Mouse (Mus musculus) Patski (cell line): ENCODE measurements at regions not wholly inside any gene's neighbourhood (a gene's known extent, or its start where the extent isn't known, plus 50 kb on each side); places are given as distances from the start of the nearest gene placed in this dataset.

ENCODE experiments used
- ATAC-seq: fragments of 100-300 bp; one replicate; pipeline ENCODE4 v1.8.0; 2021
- CTCF ChIA-PET: fragments of 350-600 bp; sonication (Branson Sonifier 250); formaldehyde crosslinking; loops from one replicate; lab custom pipeline; 2022; ENCODE audit warnings: inconsistent platforms; lab: Charles Lee
- POLR2A ChIA-PET: fragments of 350-600 bp; sonication (Branson Sonifier 250); formaldehyde crosslinking; loops from one replicate; lab custom pipeline; 2022; ENCODE audit warnings: antibody characterized with exemption, inconsistent platforms; lab: Charles Lee
- DNase-seq: peaks from one replicate; pipeline ENCODE4 v3.0.0-alpha.2; 2011; ENCODE audit warnings: low read depth, low spot score
- H3K27me3 ChIP-seq: fragments of 371-371 bp; one replicate; pipeline ENCODE4 v1.5.1; 2021
- CTCF ChIP-seq: fragments of 100-300 bp; IDR thresholded peaks from one replicate; pipeline ENCODE4 v1.5.1; 2021
- in situ Hi-C: fragments of 300-500 bp; cut with MboI; formaldehyde crosslinking; loops from 3 replicates; pipeline ENCODE4 v1.11.1; 2018; ENCODE audit warnings: low pct_unique_long_range_greater_than_20kb, mixed read lengths

GRCm38 (mm10) chr6:93395952-93396351, 452.7 kb upstream of the Adamts9 start:
- DNase-seq (no peak), ATAC-seq (no peak)
- POLR2A ChIA-PET = interaction anchor here (0.7 kb wide), 1 partner anchor 101 kb away, joined by 3 read pairs; no protein-coding TSS in a partner anchor
- TF ChIP-seq CTCF = no peak
- in situ Hi-C loops = no loop called here
- H3K27me3 ChIP-seq = no peaks in the 10 kb centered on the region
- CTCF ChIA-PET = no interaction called here

DNA sequence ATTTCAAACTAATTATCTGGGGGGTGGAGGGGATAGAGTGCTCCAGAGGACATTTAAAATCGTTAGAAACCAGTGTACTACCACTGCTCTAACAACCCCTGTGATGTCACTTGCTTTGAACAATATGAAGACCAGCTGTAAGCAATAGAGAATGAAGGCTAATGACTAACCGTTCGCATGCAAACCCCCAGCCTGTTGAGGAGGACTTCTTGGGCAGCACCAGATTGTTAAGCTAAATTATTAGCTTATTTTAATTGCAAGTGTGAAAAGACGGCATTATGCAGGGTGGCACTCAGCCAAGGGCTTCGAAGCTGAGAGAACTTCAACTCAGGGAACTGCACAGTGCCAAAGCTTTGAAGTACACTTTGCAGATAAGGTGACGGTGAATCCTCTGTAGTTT, 452.0 kb upstream of the Adamts9 start:
- POLR2A ChIA-PET = no interaction called here
- DNase-seq (no peak), ATAC-seq (no peak)
- in situ Hi-C loops = no loop called here
- no peak for TF ChIP-seq CTCF
- H3K27me3 ChIP-seq = no peaks in the 10 kb centered on the region
- CTCF ChIA-PET = no interaction called here

- POLR2A ChIA-PET = no interaction called here
- TF ChIP-seq CTCF = no peak
- in situ Hi-C loops = no loop called here
- DNase-seq (no peak), ATAC-seq (no peak)
- H3K27me3 ChIP-seq = no peaks in the 10 kb centered on the region
- CTCF ChIA-PET = no interaction called here
Measured at GRCm38 (mm10) chr6:93393551-93393950, 450.3 kb upstream of the Adamts9 start.

DNA sequence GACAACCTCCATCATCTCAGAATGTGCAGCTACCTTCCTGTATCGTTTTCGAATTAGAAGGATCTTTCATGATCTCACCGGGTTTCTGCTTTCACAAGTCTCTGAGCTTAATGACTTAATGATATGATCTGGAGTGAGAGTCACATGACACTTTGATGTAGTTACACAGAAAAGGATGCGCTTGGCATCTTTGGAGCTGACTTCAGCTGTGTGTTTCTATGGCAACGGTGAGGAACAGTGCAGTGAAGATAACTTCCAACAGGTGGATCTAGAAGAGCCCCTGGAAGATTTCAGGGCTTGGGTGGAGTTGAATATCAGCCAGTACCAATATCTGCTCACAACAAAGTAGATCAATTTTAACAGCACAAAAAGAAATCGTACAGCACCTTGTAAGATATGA, 449.1 kb upstream of the Adamts9 start:
- no peaks in the 10 kb centered on the region for H3K27me3 ChIP-seq
- CTCF ChIA-PET = interaction anchor here (1.3 kb wide), 1 partner anchor 20 kb away, joined by 4 read pairs; no protein-coding TSS in a partner anchor
- no peak for TF ChIP-seq CTCF
- ATAC-seq (no peak), DNase-seq (no peak)
- POLR2A ChIA-PET = no interaction called here
- in situ Hi-C loops = no loop called here

DNA sequence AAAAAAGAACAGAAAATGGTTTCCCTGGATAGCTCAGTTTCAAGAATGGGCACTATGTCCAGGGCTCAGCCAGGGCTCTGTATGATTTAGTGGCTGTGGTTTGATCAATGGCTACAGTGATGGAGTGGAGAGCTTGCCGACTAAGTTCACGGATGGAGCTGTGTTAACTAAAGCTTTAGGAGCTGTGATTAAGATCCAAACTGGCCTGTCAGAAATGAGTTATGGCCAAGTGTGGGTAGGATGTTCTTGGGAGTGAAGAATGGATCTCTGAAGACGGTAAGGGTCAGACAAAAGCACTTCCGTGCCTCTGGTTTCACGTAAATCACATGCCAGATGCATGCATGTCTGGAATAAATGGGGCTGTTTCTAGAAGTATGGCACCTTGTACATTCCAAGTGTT, 447.9 kb upstream of the Adamts9 start:
- ATAC-seq (no peak), DNase-seq (no peak)
- no peak for TF ChIP-seq CTCF
- ChIA-PET CTCF (interaction anchor here (1.4 kb wide), 1 partner anchor 18 kb away, joined by 6 read pairs; no protein-coding TSS in a partner anchor), POLR2A (interaction anchor here (0.6 kb wide), 1 partner anchor 320 kb away, joined by 3 read pairs; no protein-coding TSS in a partner anchor)
- in situ Hi-C loops = no loop called here
- H3K27me3 ChIP-seq = no peaks in the 10 kb centered on the region

DNA sequence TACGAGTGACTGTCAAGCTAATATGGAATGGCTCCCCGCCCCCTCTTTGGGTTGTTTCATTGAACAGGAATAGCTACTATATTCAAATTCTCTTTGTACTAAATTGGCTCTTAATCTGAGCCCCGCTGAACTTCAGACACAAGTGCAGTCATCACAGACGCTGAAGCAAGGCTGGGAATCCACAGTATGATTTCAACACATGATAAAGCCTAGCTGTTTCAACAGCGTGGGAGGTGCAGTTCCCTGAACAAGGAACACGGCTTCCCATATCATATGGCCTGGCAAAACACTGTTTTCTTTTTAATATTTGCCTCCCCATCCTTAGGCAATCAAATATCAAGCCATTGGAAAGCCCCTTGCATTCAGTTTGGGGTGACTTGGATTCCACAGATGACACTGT, 428.0 kb upstream of the Adamts9 start:
- H3K27me3 ChIP-seq = no peaks in the 10 kb centered on the region
- in situ Hi-C loops = no loop called here
- no peak for TF ChIP-seq CTCF
- POLR2A ChIA-PET = no interaction called here
- ATAC-seq = no peak
- CTCF ChIA-PET = no interaction called here
- DNase-seq = no peak

- ChIA-PET CTCF (interaction anchor here (0.8 to 1.9 kb wide), 3 partner anchors 9 to 81 kb away, joined by 3 to 9 read pairs (median 3); no protein-coding TSS in a partner anchor), POLR2A (no interaction called here)
- in situ Hi-C loops = no loop called here
- ATAC-seq (no peak), DNase-seq (no peak)
- peak; percentile 33 for TF ChIP-seq CTCF
- no peaks in the 10 kb centered on the region for H3K27me3 ChIP-seq
Measured at GRCm38 (mm10) chr6:93363846-93364245, 420.6 kb upstream of the Adamts9 start.

GRCm38 (mm10) chr6:93353353-93354125, 410.2 kb upstream of the Adamts9 start:
- no peak for DNase-seq
- POLR2A ChIA-PET = no interaction called here
- ATAC-seq = no peak

DNA sequence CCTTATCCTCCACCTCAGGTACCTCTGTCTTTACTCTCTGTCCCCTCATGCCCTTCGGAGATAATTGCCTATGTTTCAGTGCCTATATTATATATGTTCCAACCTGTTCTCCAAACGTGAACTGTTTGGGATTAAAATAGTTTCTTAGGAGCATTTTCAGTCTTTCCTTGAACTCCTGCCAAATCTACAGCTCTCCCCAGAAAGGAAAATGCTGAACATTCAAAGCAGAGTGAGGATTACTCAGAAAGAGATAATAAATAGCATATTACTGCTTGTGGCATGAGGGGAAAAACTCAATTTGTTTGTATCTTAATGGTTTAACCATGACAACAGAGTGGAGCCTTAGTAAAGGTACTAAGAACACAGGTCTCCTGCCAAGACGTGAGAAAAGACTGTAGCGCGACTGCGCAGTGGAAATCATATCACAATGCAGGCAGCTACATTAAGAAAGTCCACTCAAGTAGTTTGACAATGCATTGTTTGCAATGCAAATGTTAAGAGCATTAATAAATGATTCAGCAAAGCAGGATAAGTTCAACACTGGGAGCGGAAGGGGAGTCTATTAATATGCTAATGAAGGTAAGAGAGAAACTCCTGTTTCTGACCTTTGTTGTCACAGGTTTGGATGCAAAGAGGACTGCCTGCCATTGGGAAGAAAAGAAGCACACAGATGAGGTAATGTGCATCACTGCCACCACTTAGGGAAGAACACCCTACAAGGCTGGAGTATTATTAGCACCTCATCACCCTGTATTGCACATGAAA, 406.8 kb upstream of the Adamts9 start:
- ATAC-seq (no peak), DNase-seq (no peak)
- ChIA-PET CTCF (no interaction called here), POLR2A (no interaction called here)
- TF ChIP-seq CTCF = no peak
- in situ Hi-C loops = no loop called here
- no peaks in the 10 kb centered on the region for H3K27me3 ChIP-seq

More at GRCm38 (mm10) chr6:93353353-93354125, 410.2 kb upstream of the Adamts9 start:
- H3K27me3 ChIP-seq = no peaks in the 10 kb centered on the region
- no peak for TF ChIP-seq CTCF
- CTCF ChIA-PET = interaction anchor here (0.8 to 1.4 kb wide), 2 partner anchors 10 to 11 kb away, joined by 3 to 5 read pairs; no protein-coding TSS in a partner anchor
- in situ Hi-C loops = no loop called here

- H3K27me3 ChIP-seq = peaks cover 3% of the 10 kb centered on the region
- DNase-seq (no peak), ATAC-seq (no peak)
- in situ Hi-C loops = no loop called here
- ChIA-PET CTCF (no interaction called here), POLR2A (no interaction called here)
- TF ChIP-seq CTCF = no peak
Measured at GRCm38 (mm10) chr6:93348141-93348540, 404.8 kb upstream of the Adamts9 start.

DNA sequence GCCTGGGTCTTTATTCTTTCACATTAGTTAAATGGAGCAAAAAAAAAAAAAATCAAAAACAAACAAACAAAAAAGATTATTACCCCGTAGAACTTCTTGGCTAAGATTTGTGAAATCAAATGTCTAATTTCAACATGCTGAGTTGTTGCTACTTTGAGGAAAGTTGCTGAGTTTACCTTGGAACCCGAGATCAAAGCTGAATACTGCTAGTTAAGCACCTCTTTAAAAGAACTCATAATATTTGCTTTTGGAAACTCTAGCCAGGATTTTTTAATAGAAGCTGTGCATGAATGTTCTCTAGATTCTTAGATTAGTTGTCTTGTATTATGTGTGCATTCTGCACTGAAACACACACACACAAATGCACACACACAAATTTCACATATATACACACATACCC, 385.4 kb upstream of the Adamts9 start:
- in situ Hi-C loops = no loop called here
- CTCF ChIA-PET = interaction anchor here (0.7 kb wide), 1 partner anchor 481 kb away, joined by 3 read pairs; no protein-coding TSS in a partner anchor
- no peak for TF ChIP-seq CTCF
- POLR2A ChIA-PET = no interaction called here
- no peak for DNase-seq
- H3K27me3 ChIP-seq = no peaks in the 10 kb centered on the region
- no peak for ATAC-seq
